Mouse (Mus musculus): Measurements from ENCODE around the gene Aebp2.
"Not testable (repeated sequence)": the region's sequence is repeated elsewhere in the genome, so short reads cannot be mapped to it uniquely, and the experiment has no call there.

The Aebp2 gene

GRCm38 (mm10) chr6:140622391-140623225 lies at the start of gene Aebp2:
TSS of gene Aebp2 (plus strand) at chr6:140622663.
- DNase-seq (ENCODE audit: low read depth, low spot score) = no peak

GRCm38 (mm10) chr6:140574943-140575342 lies 47.5 kb upstream of the Aebp2 start:
- DNase-seq (ENCODE audit: low read depth, low spot score) = no peak

GRCm38 (mm10) chr6:140576133-140576532 lies 46.3 kb upstream of the Aebp2 start:
- DNase-seq (ENCODE audit: low read depth, low spot score) = no peak

GRCm38 (mm10) chr6:140576961-140577821 lies 45.3 kb upstream of the Aebp2 start:
- DNase-seq (ENCODE audit: low read depth, low spot score) = no peak

GRCm38 (mm10) chr6:140577822-140578170 lies 44.7 kb upstream of the Aebp2 start:
- no peak for DNase-seq (ENCODE audit: low read depth, low spot score)

GRCm38 (mm10) chr6:140578985-140579384 lies 43.5 kb upstream of the Aebp2 start:
- not testable (repeated sequence) for DNase-seq (ENCODE audit: low read depth, low spot score)

- DNase-seq (ENCODE audit: low read depth, low spot score) = no peak
Observed at GRCm38 (mm10) chr6:140580170-140580569, 42.3 kb upstream of the Aebp2 start.

GRCm38 (mm10) chr6:140586714-140587259 lies 35.7 kb upstream of the Aebp2 start:
- DNase-seq (ENCODE audit: low read depth, low spot score) = no peak

- DNase-seq (ENCODE audit: low read depth, low spot score) = no peak
Observed at GRCm38 (mm10) chr6:140591331-140591730, 31.1 kb upstream of the Aebp2 start.

- no peak for DNase-seq (ENCODE audit: low read depth, low spot score)
Observed at GRCm38 (mm10) chr6:140592713-140593112, 29.8 kb upstream of the Aebp2 start.

- DNase-seq (ENCODE audit: low read depth, low spot score) = no peak
Observed at GRCm38 (mm10) chr6:140593420-140594170, 28.9 kb upstream of the Aebp2 start.

GRCm38 (mm10) chr6:140595551-140595950 lies 26.9 kb upstream of the Aebp2 start:
- not testable (repeated sequence) for DNase-seq (ENCODE audit: low read depth, low spot score)

- no peak for DNase-seq (ENCODE audit: low read depth, low spot score)
Observed at GRCm38 (mm10) chr6:140597381-140598329, 24.8 kb upstream of the Aebp2 start.

GRCm38 (mm10) chr6:140598516-140598915 lies 23.9 kb upstream of the Aebp2 start:
- DNase-seq (ENCODE audit: low read depth, low spot score) = no peak

GRCm38 (mm10) chr6:140599337-140599736 lies 23.1 kb upstream of the Aebp2 start:
- no peak for DNase-seq (ENCODE audit: low read depth, low spot score)

GRCm38 (mm10) chr6:140600671-140601070 lies 21.8 kb upstream of the Aebp2 start:
- not testable (repeated sequence) for DNase-seq (ENCODE audit: low read depth, low spot score)

GRCm38 (mm10) chr6:140601175-140601574 lies 21.3 kb upstream of the Aebp2 start:
- DNase-seq (ENCODE audit: low read depth, low spot score) = no peak

GRCm38 (mm10) chr6:140603228-140603944 lies 19.1 kb upstream of the Aebp2 start:
- no peak for DNase-seq (ENCODE audit: low read depth, low spot score)

GRCm38 (mm10) chr6:140605173-140605572 lies 17.3 kb upstream of the Aebp2 start:
- not testable (repeated sequence) for DNase-seq (ENCODE audit: low read depth, low spot score)

GRCm38 (mm10) chr6:140605732-140606131 lies 16.7 kb upstream of the Aebp2 start:
- no peak for DNase-seq (ENCODE audit: low read depth, low spot score)
